19 mouse cellular contexts compared by ENCODE assay signal in the genomic region with DNA sequence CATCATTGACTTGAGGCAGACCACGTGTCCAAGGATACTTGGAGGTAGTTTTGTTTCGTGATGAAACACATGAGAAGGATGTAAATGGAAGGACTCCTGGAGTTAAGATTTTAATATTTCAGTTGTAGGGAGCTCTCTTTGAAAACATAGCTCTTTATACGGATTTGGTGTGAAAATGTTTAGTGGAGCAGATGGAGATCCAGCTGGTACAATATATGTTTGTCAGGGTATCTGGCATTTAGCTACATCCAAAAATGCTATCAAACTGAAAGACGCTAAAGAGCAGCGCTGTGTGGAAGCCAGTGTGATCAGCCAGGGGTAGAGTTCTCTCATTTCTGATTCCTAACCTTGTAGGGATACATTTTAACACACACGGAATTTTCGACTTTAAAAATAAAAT.
DNase-seq lines count a peak whose midpoint lies in the region; ATAC-seq lines count a peak whose summit lies in the region.
"Had no signal": no experiment of that assay in that cellular context is flagged by ENCODE, and none has a peak within 500 bp of the region (broad histone marks: within the 10 kb centered on the region; RNA-seq: fewer than 3 reads in every experiment).

No protein-coding gene starts in this region.

- H3K27ac ChIP-seq in neural tube, embryonic 15.5 days (replicated peaks) = no peak overlapping the region
- H3K27ac ChIP-seq: embryonic facial prominence, embryonic 15.5 days; heart, embryonic 15.5 days; kidney, postnatal 0 days; midbrain, embryonic 10.5 days had no signal

- no peak overlapping the region for H3K4me2 ChIP-seq in neural tube, embryonic 15.5 days
- H3K4me2 ChIP-seq: embryonic facial prominence, embryonic 15.5 days; heart, embryonic 15.5 days had no signal

- H3K36me3 ChIP-seq in neural tube, embryonic 15.5 days = no peaks in the 10 kb centered on the region
- H3K36me3 ChIP-seq: embryonic facial prominence, embryonic 15.5 days; heart, embryonic 15.5 days; midbrain, embryonic 10.5 days had no signal

- DNase-seq in cerebellum, adult 11-12 months = no peak
- peak; percentile 63 for DNase-seq in layer of hippocampus, adult 11-12 months (ENCODE audit: low spot score)
- no peak for DNase-seq in layer of hippocampus, postnatal 10 days (ENCODE audit: low spot score in 2 of 2)
- DNase-seq in layer of hippocampus, adult 9-10 months (ENCODE audit: low spot score) = peak; percentile 74
- peak; percentile 38 to 51 for DNase-seq in right cerebral cortex, postnatal 36 days (ENCODE audit: low spot score in 2 of 2)
- no peak for DNase-seq in MN1 (ENCODE audit: low spot score)
- DNase-seq: adrenal gland, postnatal 14 days; heart, adult 18-20 months; liver; lung, adult 18-20 months; lung, postnatal 36 days; thymus, adult 18-20 months had no signal

- H3K9ac ChIP-seq in neural tube, embryonic 15.5 days (replicated peaks) = no peak overlapping the region
- H3K9ac ChIP-seq: embryonic facial prominence, embryonic 15.5 days; heart, embryonic 15.5 days had no signal

- no peaks in the 10 kb centered on the region for H3K27me3 ChIP-seq in neural tube, embryonic 15.5 days (replicated peaks)
- H3K27me3 ChIP-seq: embryonic facial prominence, embryonic 15.5 days; heart, embryonic 15.5 days had no signal

- no peak overlapping the region for H3K4me3 ChIP-seq in neural tube, embryonic 15.5 days (replicated peaks)
- H3K4me3 ChIP-seq: embryonic facial prominence, embryonic 15.5 days; heart, embryonic 15.5 days; midbrain, embryonic 10.5 days had no signal

- WGBS in neural tube, embryonic 15.5 days = 84% methylated on average over 7 of the region's 7 CpGs

- H3K4me1 ChIP-seq in neural tube, embryonic 15.5 days = no peaks in the 10 kb centered on the region
- H3K4me1 ChIP-seq: embryonic facial prominence, embryonic 15.5 days; heart, embryonic 15.5 days; midbrain, embryonic 10.5 days had no signal

- H3K9me3 ChIP-seq in neural tube, embryonic 15.5 days (replicated peaks) = no peaks in the 10 kb centered on the region
- H3K9me3 ChIP-seq: embryonic facial prominence, embryonic 15.5 days; heart, embryonic 15.5 days; midbrain, embryonic 10.5 days had no signal

- ATAC-seq in cerebellum, adult (ENCODE audit: insufficient number of reproducible peaks, low FRiP score, low TSS enrichment) = peak; percentile 53; the same call in 1 of the 2 replicates
- ATAC-seq in neural tube, embryonic 15.5 days (ENCODE audit: low FRiP score) = no peak
- ATAC-seq: inflammation-experienced regulatory T-cells, adult 6 months had no signal

Comparison
In these comparisons a context has a peak if more than half of its experiments do, and no peak if none do; other contexts are left out.
1. DNase-seq: peak in layer of hippocampus, adult 11-12 months (single experiment), layer of hippocampus, adult 9-10 months (single experiment) and right cerebral cortex, postnatal 36 days (2 of 2); none in cerebellum, adult 11-12 months (single experiment), layer of hippocampus, postnatal 10 days (0 of 2) and MN1 (single experiment).